Comparison of ENCODE assay signal across 13 mouse cellular contexts in the genomic region with DNA sequence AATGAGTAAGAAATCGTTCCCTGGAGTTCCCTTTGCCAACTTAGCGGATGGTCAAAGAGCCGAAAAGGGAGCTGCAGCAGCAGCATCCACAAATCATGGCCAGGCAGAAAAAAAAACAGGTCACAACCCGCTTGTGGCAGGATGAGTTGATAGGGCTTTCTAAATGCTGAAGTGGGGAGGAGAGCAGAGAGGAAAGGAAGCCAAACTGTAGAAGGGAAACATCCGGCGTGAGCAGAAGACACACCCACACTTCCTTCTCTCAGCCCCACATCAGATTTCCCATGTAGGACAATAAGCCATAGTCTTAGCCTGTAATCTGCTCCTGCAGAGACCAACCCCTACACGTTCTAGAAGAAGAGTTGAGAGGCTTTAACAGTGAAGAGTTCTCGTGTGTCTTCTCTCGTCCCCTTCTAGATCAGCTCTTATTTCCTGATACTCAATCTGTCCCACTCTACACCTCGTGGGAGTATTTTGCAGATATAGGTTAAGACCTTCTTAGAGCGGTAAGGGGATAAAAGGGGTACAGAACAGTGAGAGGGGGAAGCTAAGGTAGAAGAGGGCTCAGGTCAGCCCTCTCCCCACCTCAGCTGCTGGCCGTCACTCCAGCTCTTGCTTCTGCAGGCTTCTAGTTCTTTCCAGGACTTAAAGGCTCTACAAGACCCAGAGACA. TPM values are rescaled to one million over a fixed set of nuclear protein-coding genes. Genes with fewer than 3 reads are reported as not detected.
A peak's percentile ranks its signal among the peaks of the same experiment; 100 is the strongest.
DNase-seq lines count a peak whose midpoint lies in the region; ATAC-seq and TF ChIP-seq lines count a peak whose summit lies in the region.
"Had no signal": no experiment of that assay in that cellular context is flagged by ENCODE, and none has a peak within 500 bp of the region (broad histone marks: within the 10 kb centered on the region; RNA-seq: fewer than 3 reads in every experiment).

No protein-coding gene starts in this region.

- no peak overlapping the region for H3K9ac ChIP-seq in kidney, postnatal 0 days (ENCODE audit: low read depth, low read length)
- H3K9ac ChIP-seq in kidney, embryonic 14.5 days (ENCODE audit: low read depth, low read length) = no peak overlapping the region
- H3K9ac ChIP-seq in stomach, postnatal 0 days (ENCODE audit: low read length) = no peak overlapping the region
- H3K9ac ChIP-seq: stomach, embryonic 15.5 days had no signal

- H3K36me3 ChIP-seq in kidney, postnatal 0 days (ENCODE audit: insufficient read depth, low read length) = no peaks in the 10 kb centered on the region
- no peaks in the 10 kb centered on the region for H3K36me3 ChIP-seq in kidney, embryonic 14.5 days (ENCODE audit: control insufficient read depth, insufficient read depth, low read length)
- H3K36me3 ChIP-seq in limb, embryonic 10.5 days = no peaks in the 10 kb centered on the region
- H3K36me3 ChIP-seq in stomach, postnatal 0 days (ENCODE audit: control insufficient read depth, insufficient read depth, low read length) = no peaks in the 10 kb centered on the region
- H3K36me3 ChIP-seq: embryonic facial prominence, embryonic 10.5 days; stomach, embryonic 15.5 days had no signal

- WGBS in kidney, postnatal 0 days = 46% methylated on average over 12 of the region's 12 CpGs
- WGBS in kidney, embryonic 14.5 days = 45% methylated on average over 12 of the region's 12 CpGs
- 84% methylated on average over 12 of the region's 12 CpGs for WGBS in limb, embryonic 10.5 days
- WGBS in stomach, postnatal 0 days = 68% methylated on average over 12 of the region's 12 CpGs

- H3K4me3 ChIP-seq in kidney, postnatal 0 days (replicated peaks; ENCODE audit: low read depth, low read length) = no peak overlapping the region
- no peak overlapping the region for H3K4me3 ChIP-seq in kidney, embryonic 14.5 days (ENCODE audit: low read length)
- H3K4me3 ChIP-seq in limb, embryonic 10.5 days = no peak overlapping the region
- no peak overlapping the region for H3K4me3 ChIP-seq in stomach, postnatal 0 days (ENCODE audit: low read depth, low read length)
- H3K4me3 ChIP-seq: embryonic facial prominence, embryonic 10.5 days; stomach, embryonic 15.5 days had no signal

- no peak overlapping the region for H3K4me2 ChIP-seq in kidney, postnatal 0 days (ENCODE audit: low read length)
- no peak overlapping the region for H3K4me2 ChIP-seq in kidney, embryonic 14.5 days (replicated peaks; ENCODE audit: low read depth, low read length)
- H3K4me2 ChIP-seq in stomach, postnatal 0 days (replicated peaks; ENCODE audit: low read depth) = no peak overlapping the region
- H3K4me2 ChIP-seq: stomach, embryonic 15.5 days had no signal

- no peaks in the 10 kb centered on the region for H3K9me3 ChIP-seq in kidney, postnatal 0 days (replicated peaks; ENCODE audit: low read length)
- no peaks in the 10 kb centered on the region for H3K9me3 ChIP-seq in kidney, embryonic 14.5 days (ENCODE audit: control insufficient read depth, low read length)
- no peaks in the 10 kb centered on the region for H3K9me3 ChIP-seq in limb, embryonic 10.5 days (replicated peaks)
- H3K9me3 ChIP-seq in stomach, postnatal 0 days (ENCODE audit: control insufficient read depth, low read length) = no peaks in the 10 kb centered on the region
- H3K9me3 ChIP-seq: embryonic facial prominence, embryonic 10.5 days; stomach, embryonic 15.5 days had no signal

- DNase-seq in kidney, postnatal 0 days (ENCODE audit: low spot score) = peak; percentile 76
- DNase-seq in CD8-positive naive resting alpha-beta T cell, adult 2 months (ENCODE audit: low read depth in 2 of 2, low spot score in 2 of 2) = peak; percentile 24 to 25
- DNase-seq in limb, embryonic 10.5 days (ENCODE audit: low spot score) = peak; percentile 23
- DNase-seq in thymus, postnatal 10 days (ENCODE audit: low spot score in 2 of 2) = peak; percentile 16 to 38
- DNase-seq in adrenal gland, adult 2 months = no peak
- no peak for DNase-seq in urinary bladder, postnatal 25 days (ENCODE audit: low spot score)
- no peak for DNase-seq in stomach, postnatal 0 days (ENCODE audit: low spot score)
- DNase-seq: adrenal gland, postnatal 10 days; cerebellum, adult 9-11 months had no signal

- no peaks in the 10 kb centered on the region for H3K27me3 ChIP-seq in kidney, postnatal 0 days (ENCODE audit: insufficient read depth, low read length)
- no peaks in the 10 kb centered on the region for H3K27me3 ChIP-seq in kidney, embryonic 14.5 days (ENCODE audit: control insufficient read depth, insufficient read depth, low read length)
- H3K27me3 ChIP-seq in limb, embryonic 10.5 days (ENCODE audit: low read depth, poor library complexity, severe bottlenecking) = no peaks in the 10 kb centered on the region
- no peaks in the 10 kb centered on the region for H3K27me3 ChIP-seq in stomach, postnatal 0 days (ENCODE audit: control insufficient read depth, insufficient read depth, low read length)
- H3K27me3 ChIP-seq: stomach, embryonic 15.5 days had no signal

- no peak for TF ChIP-seq EP300 in stomach, postnatal 0 days (optimal IDR thresholded peaks at IDR 0.05)

- H3K27ac ChIP-seq in kidney, postnatal 0 days = no peak overlapping the region
- H3K27ac ChIP-seq in kidney, embryonic 14.5 days (ENCODE audit: low read depth, low read length) = no peak overlapping the region
- H3K27ac ChIP-seq in limb, embryonic 10.5 days = no peak overlapping the region; the same call in 1 of the 2 replicates
- no peak overlapping the region for H3K27ac ChIP-seq in stomach, postnatal 0 days (replicated peaks)
- H3K27ac ChIP-seq: embryonic facial prominence, embryonic 10.5 days; stomach, embryonic 15.5 days had no signal

- 0 out of 2 replicates have a peak, but pooled peaks cover 4% of the 10 kb centered on the region for H3K4me1 ChIP-seq in kidney, postnatal 0 days (replicated peaks; ENCODE audit: insufficient read depth, low read length)
- 0 out of 2 replicates have a peak, but pooled peaks cover 5% of the 10 kb centered on the region for H3K4me1 ChIP-seq in kidney, embryonic 14.5 days (ENCODE audit: control insufficient read depth, insufficient read depth, low read length)
- H3K4me1 ChIP-seq in limb, embryonic 10.5 days = peaks cover 59% of the 10 kb centered on the region
- H3K4me1 ChIP-seq in stomach, postnatal 0 days (replicated peaks; ENCODE audit: control insufficient read depth, insufficient read depth) = no peaks in the 10 kb centered on the region
- H3K4me1 ChIP-seq: stomach, embryonic 15.5 days had no signal

- no peak for TF ChIP-seq CTCF in kidney, postnatal 0 days (IDR thresholded peaks at IDR 0.05; ENCODE audit: low read depth)
- no peak for TF ChIP-seq CTCF in stomach, postnatal 0 days (IDR thresholded peaks at IDR 0.05; ENCODE audit: low read depth)

- ATAC-seq in kidney, postnatal 0 days (replicated peaks; ENCODE audit: low FRiP score, low read depth) = no peak
- no peak for ATAC-seq in kidney, embryonic 14.5 days (ENCODE audit: low FRiP score, low TSS enrichment)
- no peak for ATAC-seq in stomach, postnatal 0 days (ENCODE audit: low FRiP score, low TSS enrichment)
- ATAC-seq: intestine, embryonic 16.5 days had no signal

RNA-seq across cellular contexts. Expression of a gene that starts 29.5 kb away (rescaled TPM):
- 5.5 and 10.3 TPM in 2 replicates for polyA plus RNA-seq in kidney, postnatal 0 days (2015; fragmentation: Nextera tagmentation; extraction: Ambion mirVana)
- 9.0 and 10.0 TPM in 2 replicates for polyA plus RNA-seq in kidney, embryonic 14.5 days (2014; fragmentation: Nextera tagmentation; extraction: Ambion mirVana)
- polyA plus RNA-seq in limb, embryonic 10.5 days (2016; fragmentation: Nextera tagmentation; extraction: Ambion mirVana) = 4.8 and 5.4 TPM in 2 replicates
- total RNA-seq in adrenal gland, adult 2 months (2021) = 100 to 1,000 TPM; 214 to 241 TPM
- 2.4 and 5.4 TPM in 2 replicates for polyA plus RNA-seq in adrenal gland, adult 2 months (2012; rRNA removed)
- polyA plus RNA-seq in stomach, postnatal 0 days (2015; fragmentation: Nextera tagmentation; extraction: Ambion mirVana) = 4.2 and 8.9 TPM in 2 replicates

Comparison
In these comparisons a context has a peak if more than half of its experiments do, and no peak if none do; other contexts are left out.
1. DNase-seq: peak in kidney, postnatal 0 days (single experiment), CD8-positive naive resting alpha-beta T cell, adult 2 months (2 of 2), limb, embryonic 10.5 days (single experiment) and thymus, postnatal 10 days (2 of 2); none in adrenal gland, adult 2 months (single experiment), urinary bladder, postnatal 25 days (single experiment) and stomach, postnatal 0 days (single experiment).